Mouse (Mus musculus): ENCODE data around the gene Magi3.

DNA sequence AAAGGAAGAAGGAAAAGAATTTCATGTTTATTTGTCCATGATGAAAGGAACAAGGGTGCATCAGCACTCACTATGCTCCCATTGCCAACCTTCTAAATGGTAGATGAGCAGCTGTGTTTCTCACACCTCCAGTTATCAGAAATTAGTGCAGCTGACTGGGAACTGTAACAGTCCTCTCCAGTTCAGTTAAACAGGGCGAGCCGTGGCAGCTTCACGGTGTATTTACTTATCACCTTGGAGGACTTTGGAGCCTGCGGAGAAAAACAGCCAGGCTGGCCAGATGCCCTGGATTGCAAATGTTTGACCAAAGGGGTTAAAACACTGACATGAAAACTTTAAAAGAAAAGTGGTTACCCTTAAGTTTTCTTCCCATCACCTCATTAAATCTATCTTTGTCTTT is 77.8 kb downstream of the Magi3 start:
- TF ChIP-seq POLR2A (IDR thresholded peaks at IDR 0.05; ENCODE audit: low read depth, low read length), result no peak
- TF ChIP-seq CTCF (IDR thresholded peaks at IDR 0.05; ENCODE audit: extremely low read depth, insufficient read length, insufficient replicate concordance, low read depth, low read length), result no peak

All from small intestine, adult 2 months (tissue).